Mouse (Mus musculus) limb, embryonic 14.5 days (tissue): Measurements from ENCODE around the gene Ptprn. TPM values are rescaled to one million over a fixed set of nuclear protein-coding genes. Genes with fewer than 3 reads are reported as not detected.
A peak's percentile ranks its signal among the peaks of the same experiment; 100 is the strongest.

Experiments used
- ATAC-seq: fragments of 200-750 bp; cut with Nextera tagmentation; 2 replicates; pipeline ENCODE4 v1.8.0; 2017; ENCODE audit warnings: low read depth, moderate number of reproducible peaks, moderate TSS enrichment; ENCODE audit not compliant: low FRiP score
- DNase-seq: peaks from one replicate; pipeline ENCODE4 v3.0.0-alpha.2; 2015; ENCODE audit warnings: low spot score
- H3K27ac ChIP-seq: fragments of 300-500 bp; sonication (generic); replicated peaks from 2 replicates; pipeline ENCODE4 v1.5.1; 2014; ENCODE audit warnings: low read depth, mild to moderate bottlenecking, low read length, moderate library complexity, mixed read lengths
- H3K27me3 ChIP-seq: fragments of 300-500 bp; sonication (generic); 2 replicates; pipeline ENCODE4 v1.6.1; 2014; ENCODE audit warnings: low read length, mixed read lengths; ENCODE audit not compliant: control insufficient read depth, insufficient read depth
- H3K36me3 ChIP-seq: fragments of 300-500 bp; sonication (generic); 2 replicates; pipeline ENCODE4 v1.6.1; 2014; ENCODE audit warnings: mild to moderate bottlenecking, low read length, moderate library complexity, mixed read lengths; ENCODE audit not compliant: control insufficient read depth, insufficient read depth
- H3K4me1 ChIP-seq: fragments of 300-500 bp; sonication (generic); 2 replicates; pipeline ENCODE4 v1.6.1; 2014; ENCODE audit warnings: antibody characterized with exemption, low read length, mixed read lengths; ENCODE audit not compliant: control insufficient read depth, insufficient read depth
- H3K4me2 ChIP-seq: fragments of 300-500 bp; sonication (generic); replicated peaks from 2 replicates; pipeline ENCODE4 v1.6.1; 2014; ENCODE audit warnings: low read depth, mild to moderate bottlenecking, low read length, moderate library complexity; ENCODE audit not compliant: severe bottlenecking
- H3K4me3 ChIP-seq: fragments of 300-500 bp; sonication (generic); replicated peaks from 2 replicates; pipeline ENCODE4 v1.5.1; 2014; ENCODE audit warnings: low read length
- H3K9ac ChIP-seq: fragments of 300-500 bp; sonication (generic); 2 replicates; pipeline ENCODE4 v1.6.1; 2014; ENCODE audit warnings: mild to moderate bottlenecking, low read depth, low read length, moderate library complexity; ENCODE audit not compliant: severe bottlenecking
- H3K9me3 ChIP-seq: fragments of 300-500 bp; sonication (generic); 2 replicates; pipeline ENCODE4 v1.6.1; 2016; ENCODE audit warnings: low read length; ENCODE audit not compliant: control insufficient read depth
- POLR2A ChIP-seq: fragments of 200-500 bp; IDR thresholded peaks from 2 replicates; pipeline ENCODE4 v1.8.0; 2012; ENCODE audit warnings: inconsistent platforms, mild to moderate bottlenecking, moderate library complexity, borderline replicate concordance; ENCODE audit not compliant: insufficient read depth, insufficient read length; ENCODE audit errors: extremely low read depth
- WGBS: fragments of 180-500 bp; shearing (Covaris S2); extraction: QIAGEN DNeasy Blood & Tissue Kit; methylation state at CpG from one replicate; pipeline ENCODE4 v1.1.7; 2014; 5-methylcytosine and 5-hydroxymethylcytosine counted together
- polyA plus RNA-seq, 2 experiments: library from polyadenylated mRNA; depleted of rRNA in 1 of 2; stranded (reverse) in 1 of 2; unstranded in 1 of 2; fragments of >200 nt; fragmentation: Nextera tagmentation in 1 of 2; extraction: Ambion mirVana in 1 of 2; gene quantifications; 2 replicates each; pipeline versions ENCODE4 v1.2.1 to v1.2.3; 2012 to 2014

Gene Ptprn
- polyA plus RNA-seq, 2 experiments: 0.44 to 0.54 TPM

DNA sequence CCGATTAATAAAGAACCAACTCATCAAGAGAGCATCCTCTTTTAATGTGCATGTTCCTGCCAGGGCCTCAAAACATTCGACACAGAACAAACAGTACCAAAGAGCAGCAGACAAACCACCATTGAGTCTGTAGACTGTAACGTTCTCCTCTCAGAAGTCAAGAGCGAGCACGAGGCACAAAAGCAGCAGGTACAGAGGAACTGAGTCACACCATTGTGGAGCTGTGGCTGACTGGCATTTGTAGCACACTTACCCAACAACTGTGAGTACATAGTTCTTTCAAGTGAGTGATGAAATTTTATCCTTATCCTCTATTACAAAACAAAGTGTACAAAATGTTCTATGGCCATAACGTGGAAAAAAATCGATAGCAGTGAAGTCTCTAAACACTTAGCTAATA, 20.6 kb upstream of the Ptprn start:
- H3K4me3 ChIP-seq: no peak overlapping the region
- H3K9me3 ChIP-seq: no peaks in the 10 kb centered on the region
- no peak for ATAC-seq
- DNase-seq: no peak
- TF ChIP-seq POLR2A: no peak
- no peaks in the 10 kb centered on the region for H3K27me3 ChIP-seq
- no peak overlapping the region for H3K27ac ChIP-seq
- no peaks in the 10 kb centered on the region for H3K36me3 ChIP-seq
- no peak overlapping the region for H3K4me2 ChIP-seq
- no peak overlapping the region for H3K9ac ChIP-seq
- WGBS: 80% methylated on average over 7 of the region's 7 CpGs
- no peaks in the 10 kb centered on the region for H3K4me1 ChIP-seq

DNA sequence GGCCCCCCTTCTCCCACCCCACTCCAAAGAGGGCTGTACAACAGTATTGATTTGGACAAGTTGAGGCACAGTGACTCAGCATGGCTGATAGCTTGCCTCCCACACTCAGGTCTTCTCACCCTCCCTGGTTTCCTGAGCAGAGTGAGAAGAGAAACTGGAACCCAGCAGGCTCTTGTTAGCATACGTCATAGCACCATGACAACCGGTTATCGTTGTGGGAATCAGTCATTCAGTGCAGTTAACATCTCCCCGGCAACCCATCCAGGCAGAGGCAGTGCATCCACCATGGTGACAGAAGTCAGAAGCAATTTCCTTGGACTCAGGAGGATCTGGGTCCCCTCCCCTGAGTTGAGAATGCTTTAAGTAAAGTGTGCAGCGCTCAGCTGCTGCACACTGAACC, 18.7 kb upstream of the Ptprn start:
- H3K36me3 ChIP-seq: no peaks in the 10 kb centered on the region
- ATAC-seq: no peak
- no peaks in the 10 kb centered on the region for H3K9me3 ChIP-seq
- WGBS: 84% methylated on average over 5 of the region's 5 CpGs
- H3K4me1 ChIP-seq: no peaks in the 10 kb centered on the region
- no peak overlapping the region for H3K4me2 ChIP-seq
- H3K4me3 ChIP-seq: no peak overlapping the region
- H3K27ac ChIP-seq: no peak overlapping the region
- H3K27me3 ChIP-seq: peaks cover 13% of the 10 kb centered on the region; the same call in 1 of the 2 replicates
- H3K9ac ChIP-seq: no peak overlapping the region
- DNase-seq: no peak
- no peak for TF ChIP-seq POLR2A

DNA sequence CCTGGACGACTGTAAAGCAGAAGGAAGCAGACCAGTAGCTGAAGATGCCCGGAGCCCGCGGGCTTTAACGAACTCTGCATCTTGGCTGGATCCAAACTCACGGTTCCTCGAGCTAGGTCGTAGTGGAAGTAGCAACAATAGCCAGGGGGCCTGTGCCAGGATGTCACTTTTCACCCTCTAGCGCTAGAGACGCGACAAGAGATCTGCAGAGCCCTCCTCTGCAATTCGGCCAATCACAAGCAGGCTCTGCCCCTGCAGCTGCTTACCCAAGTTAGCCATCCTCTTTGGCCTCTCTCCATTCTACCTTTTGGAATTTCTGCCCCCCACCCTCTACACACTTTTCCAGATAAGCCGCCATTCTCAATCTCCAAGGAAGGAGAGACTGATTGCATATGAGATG, 13.9 kb upstream of the Ptprn start, which contains the start of gene Resp18:
Gene Resp18, minus strand, starts transcription at position 188 of the 400 bp plus-strand sequence.
- H3K4me1 ChIP-seq: no peaks in the 10 kb centered on the region
- no peak for TF ChIP-seq POLR2A
- no peak for ATAC-seq
- H3K4me2 ChIP-seq: no peak within 1 kb of the TSS
- H3K4me3 ChIP-seq: no peak within 1 kb of the TSS
- H3K9me3 ChIP-seq: no peaks in the 10 kb centered on the region
- 5% methylated on average over 13 of the region's 13 CpGs for WGBS
- H3K27me3 ChIP-seq: peaks cover 21% of the 10 kb centered on the region
- no peak for DNase-seq
- no peak within 1 kb of the TSS for H3K27ac ChIP-seq
- no peaks in the 10 kb centered on the region for H3K36me3 ChIP-seq
- H3K9ac ChIP-seq: no peak within 1 kb of the TSS

DNA sequence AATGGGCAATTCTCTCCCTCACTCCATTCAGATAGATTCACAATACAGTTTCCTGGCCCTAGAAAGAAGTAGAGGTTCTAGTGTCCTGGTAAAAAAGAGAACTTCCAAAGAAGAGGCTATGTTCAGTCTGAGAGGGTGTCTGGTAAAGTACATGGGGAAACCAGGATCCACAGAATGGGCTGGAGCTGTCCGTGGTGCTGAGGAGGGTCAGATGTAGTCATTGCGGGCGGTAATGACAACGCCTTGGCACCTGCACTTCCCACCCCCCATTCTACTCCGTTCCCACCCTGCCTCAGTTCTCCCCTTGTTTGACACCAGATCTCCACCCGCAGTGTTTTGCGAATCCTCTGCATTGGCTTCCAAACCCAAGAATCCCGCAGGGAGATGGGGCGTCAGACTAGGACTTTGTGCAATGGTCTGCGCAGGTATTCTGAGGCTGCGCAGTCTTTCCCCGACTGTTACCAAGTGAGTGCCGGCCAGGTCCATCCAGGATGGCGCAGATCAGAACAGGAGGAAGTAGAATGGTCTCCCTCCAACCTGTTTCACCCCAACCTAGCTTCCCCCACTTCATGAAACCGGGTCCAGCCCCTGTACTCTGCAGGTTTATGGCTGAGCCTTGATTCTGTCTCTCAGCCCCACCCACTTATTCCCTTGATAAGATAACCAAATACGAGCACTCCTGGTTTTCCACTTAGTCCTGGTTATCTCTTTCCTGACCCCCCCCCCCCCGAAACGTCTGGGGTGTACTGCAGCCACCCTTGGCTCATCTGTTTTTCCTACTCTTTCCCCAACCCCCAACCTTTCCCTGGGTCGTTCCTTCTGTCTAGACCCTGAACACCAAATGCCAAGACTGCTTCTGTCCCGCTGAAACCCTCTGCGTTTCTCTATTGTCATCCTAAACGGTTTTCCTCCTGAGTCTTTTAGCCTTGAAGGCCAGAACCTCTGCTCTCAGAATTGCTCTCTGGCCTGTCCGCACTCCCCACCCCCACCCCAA, 13.2 kb upstream of the Ptprn start:
- no peak for TF ChIP-seq POLR2A
- Histone ChIP-seq H3K9me3 (no peaks in the 10 kb centered on the region), H3K4me2 (no peak overlapping the region), H3K36me3 (no peaks in the 10 kb centered on the region), H3K4me1 (no peaks in the 10 kb centered on the region), H3K9ac (no peak overlapping the region), H3K27ac (no peak overlapping the region), H3K4me3 (no peak overlapping the region), H3K27me3 (peaks cover 21% of the 10 kb centered on the region)
- 6% methylated on average over 23 of the region's 23 CpGs for WGBS
- ATAC-seq (no peak), DNase-seq (peak; percentile 79)

DNA sequence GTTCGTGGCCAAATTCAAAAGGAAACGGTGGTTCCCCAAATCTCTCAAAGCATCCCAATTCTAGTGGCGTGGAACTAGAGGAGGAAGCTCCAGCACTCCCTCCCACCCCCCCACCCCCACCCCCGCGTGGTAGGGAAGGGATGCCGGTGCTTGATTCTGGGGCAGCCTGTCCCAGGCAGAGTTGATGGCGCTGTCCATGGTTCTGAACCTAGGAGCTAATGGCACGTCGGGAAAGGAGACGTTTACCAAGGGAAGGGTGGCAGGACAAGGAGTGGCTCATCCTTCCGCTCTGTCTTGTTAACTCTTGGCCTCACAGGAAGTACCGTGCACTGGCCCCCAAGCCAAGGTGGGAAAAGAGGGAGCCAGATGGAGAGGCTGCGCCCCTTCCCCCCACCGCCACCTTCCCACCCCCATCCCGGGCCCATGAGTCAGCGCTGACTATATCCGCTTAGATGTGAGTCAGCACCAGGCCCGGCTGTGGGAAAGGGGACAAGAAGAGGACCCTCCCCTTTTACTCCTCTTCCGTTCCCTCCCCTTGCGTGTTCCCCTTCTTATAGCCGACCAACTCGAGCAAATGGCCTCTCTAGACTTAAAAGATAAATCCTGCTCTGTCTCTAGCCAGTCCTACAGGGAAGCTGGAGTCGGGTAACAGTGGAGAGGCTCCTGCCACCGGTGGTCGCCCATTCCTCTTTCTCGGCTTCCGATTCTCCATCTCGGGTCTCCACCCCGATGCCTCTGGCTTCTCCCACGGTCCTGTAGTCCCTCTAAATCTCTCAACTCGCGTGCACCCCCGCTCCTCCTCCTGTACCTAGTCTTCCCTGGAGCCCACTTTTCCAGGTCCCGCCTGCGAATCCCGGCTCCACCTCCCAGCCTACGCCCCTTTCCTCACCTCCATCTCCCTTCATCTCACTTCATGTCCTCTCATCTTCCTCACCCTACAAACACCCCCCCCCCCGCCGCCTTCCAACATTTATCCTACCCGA, 1.0 kb downstream of the Ptprn start:
- H3K27me3 ChIP-seq: peaks cover 41% of the 10 kb centered on the region
- H3K9me3 ChIP-seq: no peaks in the 10 kb centered on the region
- no peak overlapping the region for H3K9ac ChIP-seq
- no peaks in the 10 kb centered on the region for H3K4me1 ChIP-seq
- H3K27ac ChIP-seq: no peak overlapping the region
- ATAC-seq: no peak
- no peak overlapping the region for H3K4me2 ChIP-seq
- no peaks in the 10 kb centered on the region for H3K36me3 ChIP-seq
- no peak overlapping the region for H3K4me3 ChIP-seq
- no peak for TF ChIP-seq POLR2A
- DNase-seq: peak; percentile 77
- WGBS: 3% methylated on average over 39 of the region's 40 CpGs
